8 mouse cellular contexts compared by ENCODE assay signal in genomic region chr3:57267559-57268173, GRCm38 (mm10). TPM values are rescaled to one million over a fixed set of nuclear protein-coding genes. Genes with fewer than 3 reads are reported as not detected.
A peak's percentile ranks its signal among the peaks of the same experiment; 100 is the strongest.
DNase-seq lines count a peak whose midpoint lies in the region; ATAC-seq and TF ChIP-seq lines count a peak whose summit lies in the region.

No protein-coding gene starts in this region.

- no peak for TF ChIP-seq EP300 in lung, postnatal 0 days (IDR thresholded peaks at IDR 0.05)

- no peaks in the 10 kb centered on the region for H3K27me3 ChIP-seq in lung, postnatal 0 days (replicated peaks; ENCODE audit: insufficient read depth, low read length)

- no peaks in the 10 kb centered on the region for H3K4me1 ChIP-seq in lung, postnatal 0 days (ENCODE audit: insufficient read depth, low read depth, low read length)

- H3K9me3 ChIP-seq in lung, postnatal 0 days (ENCODE audit: low read length): no peaks in the 10 kb centered on the region

- WGBS in lung, postnatal 0 days: 24% methylated on average over 6 of the region's 6 CpGs

- H3K27ac ChIP-seq in lung, postnatal 0 days (ENCODE audit: low read length): no peak overlapping the region

- no peaks in the 10 kb centered on the region for H3K36me3 ChIP-seq in lung, postnatal 0 days (ENCODE audit: insufficient read depth, low read length)

- peak; percentile 75 for ATAC-seq in granulocyte monocyte progenitor cell, adult 5-6 weeks (replicated peaks; ENCODE audit: poor library complexity, severe bottlenecking)
- ATAC-seq in lung, postnatal 0 days: peak; percentile 71

- no peak overlapping the region for H3K9ac ChIP-seq in lung, postnatal 0 days (replicated peaks; ENCODE audit: low read depth)

- no peak overlapping the region for H3K4me2 ChIP-seq in lung, postnatal 0 days (replicated peaks; ENCODE audit: low read depth, low read length)

- H3K4me3 ChIP-seq in lung, postnatal 0 days (ENCODE audit: low read depth, low read length): no peak overlapping the region

- DNase-seq in urinary bladder, postnatal 14 days (ENCODE audit: low spot score): peak; percentile 39
- DNase-seq in urinary bladder, adult 2 months (ENCODE audit: low spot score): no peak
- DNase-seq in cerebellum, postnatal 14 days: peak; percentile 66 to 68
- DNase-seq in kidney, postnatal 10 days: peak; percentile 64
- peak; percentile 68 for DNase-seq in lung, postnatal 0 days (ENCODE audit: low spot score)
- DNase-seq in right cerebral cortex, postnatal 10 days (ENCODE audit: low spot score in 2 of 2): peak; percentile 43 to 55
- no peak for DNase-seq in Muller cell, postnatal 12 days (ENCODE audit: inconsistent ontology term)

- TF ChIP-seq CTCF in lung, postnatal 0 days (IDR thresholded peaks at IDR 0.05): peak; percentile 93

RNA-seq across cellular contexts. Expression of gene Tm4sf1, which starts 34.1 kb away (rescaled TPM):
- 126 and 175 TPM in 2 replicates for polyA plus RNA-seq in urinary bladder, adult 2 months (2012; rRNA removed)
- not detected in 2 replicates for total RNA-seq in granulocyte monocyte progenitor cell, adult 5-6 weeks (2014; fragmentation: Nextera tagmentation)
- total RNA-seq in granulocyte monocyte progenitor cell, adult 5-6 weeks (2017): not detected in 2 replicates
- polyA plus RNA-seq in lung, postnatal 0 days (2015; fragmentation: Nextera tagmentation; extraction: Ambion mirVana): 438 and 517 TPM in 2 replicates

Comparison
In these comparisons a context has a peak if more than half of its experiments do, and no peak if none do; other contexts are left out.
1. DNase-seq: peak in urinary bladder, postnatal 14 days (single experiment), cerebellum, postnatal 14 days (2 of 2), kidney, postnatal 10 days (single experiment), lung, postnatal 0 days (single experiment) and right cerebral cortex, postnatal 10 days (2 of 2); none in urinary bladder, adult 2 months (single experiment) and Muller cell, postnatal 12 days (single experiment).